Mouse (Mus musculus): ENCODE results near the gene Mettl27. TPM values are rescaled to one million over a fixed set of nuclear protein-coding genes. Genes with fewer than 3 reads are reported as not detected.
A peak's percentile ranks its signal among the peaks of the same experiment; 100 is the strongest.

The Mettl27 gene
- total RNA-seq, 2 experiments from 2014 or later: 23.6 to 24.2 TPM

DNA sequence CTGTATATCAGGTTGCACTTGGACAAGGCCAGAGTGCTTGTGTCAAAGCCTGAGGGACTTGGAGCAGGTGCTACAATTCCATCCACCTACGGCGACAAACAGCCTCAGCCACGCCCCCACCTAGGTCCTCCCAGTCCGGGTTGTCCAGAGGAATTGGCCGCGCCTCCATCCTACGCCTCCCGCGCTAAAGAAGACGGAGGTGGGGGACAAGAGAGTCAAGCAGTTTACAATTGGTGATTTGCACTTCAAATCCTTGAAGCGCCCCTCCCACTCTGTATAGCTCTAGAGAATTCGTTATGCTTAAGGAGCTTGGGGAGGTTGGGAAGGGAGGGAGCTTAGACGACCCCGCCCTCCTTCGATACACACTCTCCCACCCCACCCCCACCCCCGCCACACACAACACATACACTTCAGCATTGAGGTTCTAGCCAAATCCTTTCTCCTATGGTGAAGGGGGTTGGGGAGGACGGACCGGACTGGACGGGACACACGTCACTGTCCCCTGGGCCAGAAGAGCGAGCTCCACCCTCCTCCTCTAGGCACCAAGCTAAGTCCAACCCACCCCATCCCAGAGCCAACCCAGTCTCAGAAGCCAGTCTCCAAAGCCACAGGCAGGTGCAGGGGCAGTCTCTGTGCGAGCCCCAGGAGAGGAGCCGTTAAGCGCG, 53.6 kb downstream of the Mettl27 start, which contains the start of gene Cldn3:
TSS of gene Cldn3 (plus strand) at position 582 of the 665 bp plus-strand sequence.
- DNase-seq: peak; percentile 64

GRCm38 (mm10) chr5:134986298-134987268, 54.4 kb downstream of the Mettl27 start:
- DNase-seq: no peak

DNA sequence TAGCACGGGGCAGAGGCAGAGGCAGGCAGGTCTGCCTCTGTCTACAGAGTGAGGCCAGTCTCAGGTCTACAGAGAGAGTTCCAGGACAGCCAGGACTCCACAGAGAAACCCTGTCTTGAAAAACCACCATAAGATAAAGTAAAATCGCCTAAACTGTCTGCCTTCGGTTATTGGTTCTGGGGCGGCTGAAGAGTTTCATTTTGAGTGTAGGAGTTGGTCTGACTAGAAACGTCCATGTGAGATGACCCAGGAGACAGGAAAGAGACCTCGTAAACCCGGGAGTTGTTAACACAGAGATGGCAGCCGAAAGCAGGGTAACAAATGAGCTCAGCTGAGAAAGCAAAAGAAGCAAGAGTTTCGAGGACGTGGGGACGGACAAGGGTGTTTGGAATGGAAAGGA, 57.0 kb downstream of the Mettl27 start:
- DNase-seq: no peak

DNA sequence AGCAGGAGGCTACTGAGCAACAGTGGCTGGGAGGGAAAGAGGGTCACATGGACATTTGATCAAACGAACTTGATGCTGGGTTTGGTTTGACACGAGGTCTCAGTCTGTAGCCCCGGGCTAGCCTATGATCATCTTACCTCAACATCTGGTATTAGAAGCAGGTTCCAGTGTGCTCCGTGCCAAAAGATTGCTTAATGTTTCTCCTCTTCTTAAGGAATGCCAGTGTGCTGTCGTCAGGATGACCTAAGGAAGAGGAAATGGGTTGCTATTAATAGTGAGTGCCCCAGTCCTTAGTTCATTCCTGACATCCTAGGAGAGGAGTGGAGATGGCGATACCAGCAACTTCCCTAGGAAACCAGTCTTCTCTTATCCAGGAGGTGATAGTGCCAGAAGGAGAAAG, 57.6 kb downstream of the Mettl27 start:
- no peak for DNase-seq

Other genes with a start within 250 kb of the Mettl27 start
- gene Limk1, start 243.8 kb upstream of the Mettl27 start, total RNA-seq (2021): 10 to 100 TPM; 17.9 to 20.5 TPM
- 1,000 to 10,000 TPM in 1 of 2 experiments, 100 to 1,000 TPM in 1; 255 to 1,124 TPM for gene Eln, start 185.0 kb upstream of the Mettl27 start, total RNA-seq (2021)
- gene Tmem270, start 25.6 kb upstream of the Mettl27 start, total RNA-seq (2021): not detected
- 1 to 10 TPM in 1 of 2 experiments, under 1 TPM in 1; 0.75 to 3.3 TPM for gene Cldn13, start 16.8 kb upstream of the Mettl27 start, total RNA-seq (2021)
- gene Cldn4, start 14.6 kb downstream of the Mettl27 start, total RNA-seq (2021): under 1 TPM; 0.21 to 0.57 TPM
- gene Cldn3, start 53.8 kb downstream of the Mettl27 start, total RNA-seq (2021): 10 to 100 TPM in 1 of 2 experiments, 1 to 10 TPM in 1; 8.2 to 13.9 TPM
- gene Abhd11, start 76.8 kb downstream of the Mettl27 start, total RNA-seq (2021): 10 to 100 TPM; 67.3 to 77.9 TPM
- gene Stx1a, start 91.1 kb downstream of the Mettl27 start, total RNA-seq (2021): 1 to 10 TPM; 6.8 to 9.5 TPM
- 10 to 100 TPM; 23.7 to 24.5 TPM for gene Dnajc30, start 131.8 kb downstream of the Mettl27 start, total RNA-seq (2021)
- 10 to 100 TPM; 41.3 to 44.6 TPM for gene Bud23, start 132.6 kb downstream of the Mettl27 start, total RNA-seq (2021)
- gene Vps37d, start 145.9 kb downstream of the Mettl27 start, total RNA-seq (2021): 1 to 10 TPM; 3.8 to 4.5 TPM
- gene Mlxipl, start 157.5 kb downstream of the Mettl27 start, total RNA-seq (2021): 10 to 100 TPM; 59.1 to 71.7 TPM
- gene Tbl2, start 217.3 kb downstream of the Mettl27 start, total RNA-seq (2021): 10 to 100 TPM; 23.2 to 23.5 TPM
- gene Bcl7b, start 235.9 kb downstream of the Mettl27 start, total RNA-seq (2021): 10 to 100 TPM; 41.9 to 43.3 TPM